Mouse (Mus musculus) adrenal gland, adult 10 weeks (tissue): ENCODE measurements around the gene Wdpcp. TPM values are rescaled to one million over a fixed set of nuclear protein-coding genes. Genes with fewer than 3 reads are reported as not detected.

ENCODE experiments used
- polyA plus RNA-seq: library from polyadenylated mRNA; stranded (reverse); fragments of 350-450 nt; fragmentation: Illumina TruSeq; extraction: RNeasy Lipid Tissue Mini Kit (QIAGEN cat#74804); gene quantifications from one replicate; pipeline ENCODE4 v1.2.3, GENCODE M21; 2014; ENCODE audit warnings: low read depth, low replicate concordance

Wdpcp gene
- polyA plus RNA-seq: 24.0 TPM

GRCm38 (mm10) chr11:21571700-21572381 is at the start of gene Wdpcp, which contains the start of gene Mdh1:
TSS of gene Wdpcp (plus strand) at chr11:21572235.
TSS of gene Mdh1 (minus strand) at chr11:21572367.

Other genes starting within 250 kb of the Wdpcp start
- gene Ugp2, start 201.0 kb upstream of the Wdpcp start, polyA plus RNA-seq: 308 TPM
- 317 TPM for gene Mdh1, start 132 bp downstream of the Wdpcp start, polyA plus RNA-seq